Mouse (Mus musculus): ENCODE data around the gene Flt1. TPM values are rescaled to one million over a fixed set of nuclear protein-coding genes. Genes with fewer than 3 reads are reported as not detected.

Flt1 gene
- polyA plus RNA-seq, 1 experiment from 2014 or later = 21.4 TPM

DNA sequence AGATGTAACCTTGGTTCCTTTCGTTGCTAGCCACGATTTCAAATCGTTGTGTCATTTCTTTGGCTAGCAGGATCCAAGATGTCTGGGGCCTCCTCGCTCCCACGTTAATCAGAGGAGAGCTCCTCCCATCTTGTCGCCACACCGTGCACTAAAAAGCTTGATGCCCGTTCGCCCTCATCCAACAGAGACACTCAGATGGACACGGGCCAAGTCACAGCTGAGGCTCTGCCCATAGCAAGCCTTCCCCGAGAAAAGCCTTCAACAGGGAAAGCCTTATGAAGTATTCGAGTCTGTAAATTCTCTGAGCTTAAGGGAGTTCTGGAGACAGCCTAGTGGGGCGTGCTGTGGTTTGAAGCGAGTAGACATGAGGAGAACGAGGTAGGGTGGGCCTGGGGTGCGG, 128.0 kb downstream of the Flt1 start:
- Histone ChIP-seq H3K27ac (ENCODE audit: low read length) (no peak overlapping the region), H3K9me3 (replicated peaks; ENCODE audit: control insufficient read depth, low read length) (no peaks in the 10 kb centered on the region), H3K4me3 (ENCODE audit: low read length) (no peak overlapping the region), H3K4me1 (ENCODE audit: control insufficient read depth, insufficient read depth, low read length) (peaks cover 3% of the 10 kb centered on the region; the same call in 1 of the 2 replicates), H3K36me3 (ENCODE audit: control insufficient read depth, insufficient read depth) (no peaks in the 10 kb centered on the region), H3K27me3 (ENCODE audit: control insufficient read depth, insufficient read depth, low read length) (no peaks in the 10 kb centered on the region), H3K4me2 (ENCODE audit: low read depth, low read length) (no peak overlapping the region), H3K9ac (ENCODE audit: low read length) (no peak overlapping the region)
- WGBS = 53% methylated on average over 16 of the region's 16 CpGs
- ATAC-seq (replicated peaks; ENCODE audit: extremely low read depth, insufficient read depth, low FRiP score) = no peak

DNA sequence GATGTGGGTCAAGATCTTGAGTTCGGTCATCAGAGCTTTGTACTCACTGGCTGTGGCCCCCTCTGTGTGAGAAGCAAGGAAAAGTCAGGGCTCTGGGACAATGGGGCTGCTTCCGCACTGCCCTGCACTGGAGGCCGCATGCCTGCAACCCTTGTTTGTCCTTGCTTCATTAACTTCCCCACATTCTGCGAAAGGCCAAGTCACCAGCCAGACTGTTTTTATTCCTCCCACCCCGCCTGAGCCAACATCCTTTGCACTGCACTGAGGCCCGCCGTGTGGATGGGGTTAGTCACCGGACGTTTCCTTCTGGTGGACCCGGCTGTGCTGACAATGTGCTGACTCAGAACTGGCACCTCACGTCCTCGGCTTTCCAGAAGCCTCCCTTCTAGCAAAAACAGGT, 136.0 kb downstream of the Flt1 start:
- no peaks in the 10 kb centered on the region for H3K27me3 ChIP-seq (ENCODE audit: control insufficient read depth, insufficient read depth, low read length)
- no peak overlapping the region for H3K4me2 ChIP-seq (ENCODE audit: low read depth, low read length)
- no peaks in the 10 kb centered on the region for H3K36me3 ChIP-seq (ENCODE audit: control insufficient read depth, insufficient read depth)
- H3K4me1 ChIP-seq (ENCODE audit: control insufficient read depth, insufficient read depth, low read length) = 0 out of 2 replicates have a peak, but pooled peaks cover 2% of the 10 kb centered on the region
- H3K9ac ChIP-seq (ENCODE audit: low read length) = no peak overlapping the region
- 39% methylated on average over 12 of the region's 12 CpGs for WGBS
- ATAC-seq (replicated peaks; ENCODE audit: extremely low read depth, insufficient read depth, low FRiP score) = peak; percentile 79
- H3K9me3 ChIP-seq (replicated peaks; ENCODE audit: control insufficient read depth, low read length) = no peaks in the 10 kb centered on the region
- H3K4me3 ChIP-seq (ENCODE audit: low read length) = no peak overlapping the region
- peak overlapping the region; percentile 54 for H3K27ac ChIP-seq (ENCODE audit: low read length)

DNA sequence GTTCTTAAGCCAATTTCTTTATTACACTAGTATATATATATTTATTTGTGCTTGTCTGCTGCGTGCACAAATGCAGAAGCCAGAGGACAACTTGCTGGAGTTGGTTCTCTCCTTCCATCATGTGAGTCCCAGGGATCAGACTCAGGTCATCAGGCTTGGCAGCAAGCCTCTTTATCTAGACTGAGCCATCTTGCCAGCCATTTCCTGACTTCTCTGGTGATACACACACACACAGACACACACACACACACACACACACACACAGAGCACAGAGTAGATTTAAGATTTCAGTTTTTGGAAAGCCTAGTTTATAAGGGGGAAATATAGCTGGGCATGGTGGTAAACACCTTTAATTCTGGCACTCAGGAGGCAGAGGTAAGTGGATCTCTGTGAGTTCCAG, 140.7 kb downstream of the Flt1 start:
- WGBS = 56% methylated on average over 1 of the region's 1 CpGs
- H3K4me1 ChIP-seq (ENCODE audit: control insufficient read depth, insufficient read depth, low read length) = peaks cover 2% of the 10 kb centered on the region; the same call in 1 of the 2 replicates
- peak overlapping the region; percentile 45 for H3K27ac ChIP-seq (ENCODE audit: low read length)
- no peak overlapping the region for H3K4me3 ChIP-seq (ENCODE audit: low read length)
- no peaks in the 10 kb centered on the region for H3K27me3 ChIP-seq (ENCODE audit: control insufficient read depth, insufficient read depth, low read length)
- no peaks in the 10 kb centered on the region for H3K9me3 ChIP-seq (replicated peaks; ENCODE audit: control insufficient read depth, low read length)
- H3K36me3 ChIP-seq (ENCODE audit: control insufficient read depth, insufficient read depth) = no peaks in the 10 kb centered on the region
- H3K4me2 ChIP-seq (ENCODE audit: low read depth, low read length) = no peak overlapping the region
- no peak for ATAC-seq (replicated peaks; ENCODE audit: extremely low read depth, insufficient read depth, low FRiP score)
- H3K9ac ChIP-seq (ENCODE audit: low read length) = no peak overlapping the region

DNA sequence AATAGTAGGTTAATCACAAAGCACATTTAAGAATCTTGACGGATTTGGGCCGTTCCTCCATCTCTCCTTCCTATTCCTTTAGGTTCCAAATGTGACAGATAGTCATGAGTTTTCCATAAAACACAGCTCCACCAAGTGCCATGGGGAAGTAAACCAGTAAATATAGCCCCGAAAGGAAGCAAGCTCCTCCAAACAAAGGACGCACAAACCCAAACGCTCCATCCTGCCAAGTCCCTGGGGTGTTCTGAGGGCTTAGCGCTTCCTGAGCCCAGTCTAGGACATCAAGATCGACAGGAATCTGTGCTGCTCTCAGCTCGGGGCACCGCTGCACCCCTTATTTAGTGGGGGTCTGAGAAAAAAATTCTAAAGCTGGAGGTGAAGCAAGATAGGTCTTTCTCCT, 141.2 kb downstream of the Flt1 start:
- Histone ChIP-seq H3K9me3 (replicated peaks; ENCODE audit: control insufficient read depth, low read length) (no peaks in the 10 kb centered on the region), H3K27me3 (ENCODE audit: control insufficient read depth, insufficient read depth, low read length) (no peaks in the 10 kb centered on the region), H3K27ac (ENCODE audit: low read length) (peak overlapping the region; percentile 59), H3K9ac (ENCODE audit: low read length) (no peak overlapping the region), H3K4me1 (ENCODE audit: control insufficient read depth, insufficient read depth, low read length) (peaks cover 2% of the 10 kb centered on the region; the same call in 1 of the 2 replicates), H3K4me3 (ENCODE audit: low read length) (no peak overlapping the region), H3K36me3 (ENCODE audit: control insufficient read depth, insufficient read depth) (no peaks in the 10 kb centered on the region), H3K4me2 (ENCODE audit: low read depth, low read length) (no peak overlapping the region)
- no peak for ATAC-seq (replicated peaks; ENCODE audit: extremely low read depth, insufficient read depth, low FRiP score)
- 59% methylated on average over 9 of the region's 9 CpGs for WGBS

DNA sequence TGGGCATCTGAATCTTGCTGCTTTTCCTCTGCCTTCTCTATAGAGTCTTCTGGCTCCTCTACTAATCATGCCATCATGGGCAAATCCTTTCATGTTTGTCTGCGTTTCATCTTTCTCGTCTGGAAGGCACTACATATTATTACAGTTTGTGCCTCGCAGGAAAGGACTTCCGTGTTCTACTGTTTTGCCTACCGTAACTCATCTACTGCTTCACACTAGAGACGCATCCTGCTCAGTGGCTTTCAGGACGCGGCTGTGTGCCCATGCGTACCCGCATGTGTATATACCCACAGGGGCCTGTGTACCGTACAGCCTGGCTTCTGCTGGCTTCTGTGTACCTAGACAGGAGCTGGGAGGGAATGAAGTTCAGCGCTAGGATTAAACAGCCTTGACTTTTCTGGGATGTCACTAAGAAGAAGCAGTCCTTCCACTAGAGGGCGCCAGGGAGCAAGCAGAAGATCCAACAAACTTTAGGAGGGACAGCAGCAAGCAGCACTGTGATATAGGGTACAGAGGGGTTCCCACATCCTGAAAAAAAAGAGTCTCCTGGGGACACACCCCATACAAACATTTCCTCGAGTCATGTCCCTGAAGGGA, 142.0 kb downstream of the Flt1 start:
- no peaks in the 10 kb centered on the region for H3K27me3 ChIP-seq (ENCODE audit: control insufficient read depth, insufficient read depth, low read length)
- 27% methylated on average over 14 of the region's 14 CpGs for WGBS
- H3K27ac ChIP-seq (ENCODE audit: low read length) = no peak overlapping the region
- H3K9ac ChIP-seq (ENCODE audit: low read length) = no peak overlapping the region
- H3K4me2 ChIP-seq (ENCODE audit: low read depth, low read length) = peak overlapping the region; percentile 53
- no peak for ATAC-seq (replicated peaks; ENCODE audit: extremely low read depth, insufficient read depth, low FRiP score)
- H3K36me3 ChIP-seq (ENCODE audit: control insufficient read depth, insufficient read depth) = no peaks in the 10 kb centered on the region
- peak overlapping the region; percentile 34 for H3K4me3 ChIP-seq (ENCODE audit: low read length)
- H3K4me1 ChIP-seq (ENCODE audit: control insufficient read depth, insufficient read depth, low read length) = peaks cover 2% of the 10 kb centered on the region; the same call in 1 of the 2 replicates
- H3K9me3 ChIP-seq (replicated peaks; ENCODE audit: control insufficient read depth, low read length) = no peaks in the 10 kb centered on the region

DNA sequence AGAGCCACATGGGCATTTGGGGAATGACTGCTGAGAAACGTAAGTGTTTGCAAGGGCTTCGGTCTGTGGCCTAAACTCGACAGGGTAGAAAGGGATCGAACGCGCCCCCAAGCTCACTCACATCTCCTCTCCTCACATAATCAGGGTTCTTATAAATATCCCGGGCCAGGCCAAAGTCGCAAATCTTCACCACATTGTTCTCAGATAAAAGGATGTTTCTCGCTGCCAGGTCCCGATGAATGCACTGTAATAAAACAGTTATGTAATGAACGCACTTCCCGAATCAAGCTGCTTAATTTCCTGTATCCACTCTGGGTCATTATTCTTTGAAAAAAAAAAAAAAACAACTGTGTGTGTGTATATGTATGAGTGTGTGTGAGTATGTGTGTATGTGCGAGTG, 145.6 kb downstream of the Flt1 start:
- Histone ChIP-seq H3K36me3 (ENCODE audit: control insufficient read depth, insufficient read depth) (no peaks in the 10 kb centered on the region), H3K4me2 (ENCODE audit: low read depth, low read length) (no peak overlapping the region)

DNA sequence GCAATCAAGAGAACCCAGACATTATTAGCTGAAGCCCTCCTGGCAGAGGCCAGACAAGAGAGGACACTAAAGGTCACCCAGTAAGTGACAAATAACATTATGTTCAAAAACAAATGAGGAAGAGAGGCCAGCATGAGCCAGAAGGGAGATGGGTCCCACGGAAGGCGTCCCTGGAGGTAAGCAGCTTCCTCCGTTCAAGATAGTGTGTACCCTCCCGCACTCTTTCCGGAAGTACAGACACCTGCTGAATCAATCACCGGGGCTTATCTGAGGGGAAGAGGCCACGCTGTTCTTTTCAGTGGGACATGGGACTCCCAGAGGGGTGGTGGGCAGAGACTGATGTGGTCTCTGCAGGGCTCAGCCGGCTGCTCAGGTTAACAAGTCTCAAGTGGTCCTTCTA, 146.1 kb downstream of the Flt1 start:
- no peaks in the 10 kb centered on the region for H3K27me3 ChIP-seq (ENCODE audit: control insufficient read depth, insufficient read depth, low read length)
- no peak overlapping the region for H3K9ac ChIP-seq (ENCODE audit: low read length)
- H3K27ac ChIP-seq (ENCODE audit: low read length) = no peak overlapping the region
- H3K4me1 ChIP-seq (ENCODE audit: control insufficient read depth, insufficient read depth, low read length) = no peaks in the 10 kb centered on the region; the same call in 1 of the 2 replicates
- H3K4me2 ChIP-seq (ENCODE audit: low read depth, low read length) = no peak overlapping the region
- no peak overlapping the region for H3K4me3 ChIP-seq (ENCODE audit: low read length)
- no peak for ATAC-seq (replicated peaks; ENCODE audit: extremely low read depth, insufficient read depth, low FRiP score)
- WGBS = 59% methylated on average over 8 of the region's 8 CpGs
- no peaks in the 10 kb centered on the region for H3K9me3 ChIP-seq (replicated peaks; ENCODE audit: control insufficient read depth, low read length)
- H3K36me3 ChIP-seq (ENCODE audit: control insufficient read depth, insufficient read depth) = no peaks in the 10 kb centered on the region

More for the DNA sequence above, 145.6 kb downstream of the Flt1 start:
- peaks cover 2% of the 10 kb centered on the region; the same call in 1 of the 2 replicates for H3K4me1 ChIP-seq (ENCODE audit: control insufficient read depth, insufficient read depth, low read length)
- H3K9ac ChIP-seq (ENCODE audit: low read length) = no peak overlapping the region
- H3K9me3 ChIP-seq (replicated peaks; ENCODE audit: control insufficient read depth, low read length) = no peaks in the 10 kb centered on the region
- no peak overlapping the region for H3K4me3 ChIP-seq (ENCODE audit: low read length)
- no peaks in the 10 kb centered on the region for H3K27me3 ChIP-seq (ENCODE audit: control insufficient read depth, insufficient read depth, low read length)
- H3K27ac ChIP-seq (ENCODE audit: low read length) = no peak overlapping the region
- WGBS = 77% methylated on average over 13 of the region's 13 CpGs
- ATAC-seq (replicated peaks; ENCODE audit: extremely low read depth, insufficient read depth, low FRiP score) = no peak

DNA sequence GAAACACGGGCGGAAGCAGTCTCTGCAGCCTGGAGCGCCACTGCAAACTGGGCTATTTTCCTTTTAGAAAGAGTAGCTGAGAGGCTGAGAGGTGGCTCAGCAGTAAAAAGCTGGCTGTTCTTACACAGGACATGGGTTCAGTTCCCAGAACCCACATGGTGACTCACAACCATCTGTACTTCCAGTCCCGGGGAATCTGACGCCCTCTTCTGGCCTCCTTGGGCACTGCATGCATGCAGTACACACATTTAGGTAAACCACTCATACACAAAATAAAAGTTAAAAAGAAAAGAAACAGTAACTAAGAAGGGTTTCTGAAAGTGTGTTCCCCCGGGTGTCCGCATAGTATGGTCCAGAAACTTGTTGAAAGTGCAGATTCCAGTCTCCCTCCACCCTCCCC, 146.7 kb downstream of the Flt1 start:
- Histone ChIP-seq H3K9ac (ENCODE audit: low read length) (no peak overlapping the region), H3K36me3 (ENCODE audit: control insufficient read depth, insufficient read depth) (no peaks in the 10 kb centered on the region), H3K27me3 (ENCODE audit: control insufficient read depth, insufficient read depth, low read length) (no peaks in the 10 kb centered on the region), H3K4me1 (ENCODE audit: control insufficient read depth, insufficient read depth, low read length) (no peaks in the 10 kb centered on the region; the same call in 1 of the 2 replicates), H3K4me2 (ENCODE audit: low read depth, low read length) (no peak overlapping the region), H3K4me3 (ENCODE audit: low read length) (no peak overlapping the region), H3K9me3 (replicated peaks; ENCODE audit: control insufficient read depth, low read length) (no peaks in the 10 kb centered on the region), H3K27ac (ENCODE audit: low read length) (no peak overlapping the region)
- ATAC-seq (replicated peaks; ENCODE audit: extremely low read depth, insufficient read depth, low FRiP score) = no peak
- 88% methylated on average over 7 of the region's 7 CpGs for WGBS

DNA sequence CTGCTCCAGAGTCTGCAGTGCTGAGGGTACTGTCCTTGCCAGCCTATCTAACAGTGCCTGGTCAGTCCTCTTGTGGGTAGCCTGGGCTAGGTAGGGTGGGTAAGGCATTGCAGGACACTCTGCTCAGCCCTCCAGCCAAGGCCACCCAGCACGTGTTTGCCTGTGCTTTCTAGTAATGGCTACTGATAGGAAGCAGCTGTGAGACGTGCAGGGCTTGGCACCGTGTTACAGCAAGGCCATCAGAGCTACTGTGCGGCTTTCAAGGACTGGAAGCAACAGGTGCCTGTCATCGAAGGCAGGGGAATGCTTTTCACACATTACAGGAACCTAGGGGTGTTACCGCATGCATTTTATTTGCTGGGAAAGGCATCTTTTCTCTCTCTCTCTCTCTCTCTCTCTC, 148.8 kb downstream of the Flt1 start:
- H3K9ac ChIP-seq (ENCODE audit: low read length) = no peak overlapping the region
- ATAC-seq (replicated peaks; ENCODE audit: extremely low read depth, insufficient read depth, low FRiP score) = peak; percentile 39; the same call in 1 of the 2 replicates
- H3K36me3 ChIP-seq (ENCODE audit: control insufficient read depth, insufficient read depth) = no peaks in the 10 kb centered on the region
- H3K27me3 ChIP-seq (ENCODE audit: control insufficient read depth, insufficient read depth, low read length) = no peaks in the 10 kb centered on the region
- no peak overlapping the region for H3K4me2 ChIP-seq (ENCODE audit: low read depth, low read length)
- no peak overlapping the region for H3K27ac ChIP-seq (ENCODE audit: low read length)
- H3K9me3 ChIP-seq (replicated peaks; ENCODE audit: control insufficient read depth, low read length) = no peaks in the 10 kb centered on the region
- H3K4me1 ChIP-seq (ENCODE audit: control insufficient read depth, insufficient read depth, low read length) = no peaks in the 10 kb centered on the region
- H3K4me3 ChIP-seq (ENCODE audit: low read length) = no peak overlapping the region
- WGBS = 27% methylated on average over 6 of the region's 6 CpGs
